Mouse (Mus musculus) ES-CJ7 (cell line): ENCODE measurements around the gene Cela3a.
A peak's percentile ranks its signal among the peaks of the same experiment; 100 is the strongest.

Source experiments
- DNase-seq: peaks from one replicate; pipeline ENCODE4 v3.0.0; 2011; ENCODE audit warnings: low read depth, low spot score

Cela3a gene

DNA sequence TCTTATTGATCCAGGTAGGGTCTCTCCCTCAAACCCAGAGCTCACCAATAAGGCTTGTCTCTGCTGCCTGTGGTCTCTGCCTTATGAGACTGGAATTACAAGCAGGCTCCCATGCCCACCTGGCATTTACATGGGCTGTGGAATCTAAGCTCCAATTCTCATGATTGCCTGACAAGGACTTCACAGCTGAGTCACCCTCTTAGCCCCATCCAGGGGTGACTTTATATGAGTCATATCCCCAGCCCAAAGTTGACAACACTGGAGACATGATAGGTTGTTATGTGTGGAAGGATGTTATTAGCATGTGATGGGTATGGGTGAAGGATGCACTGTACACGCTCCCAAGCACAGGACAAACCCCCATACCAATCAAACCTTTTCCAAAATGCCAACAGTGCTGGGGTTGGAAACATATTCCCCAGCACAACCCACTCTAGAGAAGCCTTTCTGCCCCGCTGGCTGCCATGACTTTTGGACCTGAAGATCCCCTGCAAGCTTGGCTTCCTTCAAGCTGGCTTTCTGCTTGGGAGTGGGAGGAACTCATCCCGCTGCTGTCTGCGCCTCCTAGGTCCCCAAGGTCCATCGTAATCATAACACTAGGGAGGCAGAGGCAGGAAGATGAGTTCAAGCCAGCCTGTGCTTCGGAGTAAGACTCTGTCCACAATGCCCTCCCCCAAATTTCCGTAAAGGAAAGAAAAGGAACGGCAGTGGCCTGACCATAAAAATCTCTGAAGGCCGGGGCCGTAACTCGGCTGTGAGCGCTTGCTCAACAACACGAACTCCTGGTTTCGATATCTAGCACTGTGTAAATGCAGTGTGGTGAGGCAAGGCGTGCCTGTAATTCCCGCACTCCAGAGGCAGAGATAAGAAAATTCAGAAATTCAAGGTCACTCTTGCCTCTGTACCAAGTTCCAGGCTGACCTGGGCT is 37.7 kb downstream of the Cela3a start:
- DNase-seq: no peak

DNA sequence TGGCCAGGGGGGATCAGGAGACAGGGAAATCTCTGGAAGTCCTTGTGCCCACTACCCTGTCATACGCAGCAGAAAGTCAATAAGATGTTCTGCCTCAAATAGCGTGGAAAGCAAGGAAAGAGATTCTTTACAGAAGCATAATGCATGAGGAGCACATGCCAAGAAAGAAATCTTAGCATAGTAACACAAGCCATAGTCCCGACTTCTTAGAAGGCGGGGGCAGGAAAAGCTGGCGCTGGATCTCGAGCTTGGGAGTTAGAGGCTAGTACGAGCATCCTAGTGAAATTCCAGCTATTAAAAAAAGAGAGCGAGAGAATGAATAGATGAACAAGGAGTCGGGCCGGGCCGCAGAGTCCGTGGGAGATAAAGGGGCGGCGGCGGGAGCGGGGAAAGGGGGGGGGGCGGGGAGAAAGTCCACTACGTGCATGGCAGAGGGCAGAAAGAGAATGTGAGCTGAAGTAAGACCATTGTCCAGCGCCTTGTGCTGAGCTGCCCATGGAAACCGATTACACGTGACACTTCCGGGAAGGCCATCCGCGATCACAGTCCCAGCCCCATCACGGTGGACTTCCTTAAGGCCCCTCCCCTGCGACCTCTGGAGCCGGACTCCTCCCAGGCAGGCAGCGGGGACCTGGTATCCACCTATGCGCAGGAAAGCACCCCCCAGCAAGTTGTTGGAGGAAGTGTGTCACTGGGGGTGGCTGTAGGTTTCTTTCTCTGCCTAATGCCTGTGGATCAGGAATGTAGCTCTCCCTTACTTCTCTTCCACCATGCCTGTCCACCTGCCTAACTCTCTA is 39.4 kb downstream of the Cela3a start:
- DNase-seq: peak; percentile 40

DNA sequence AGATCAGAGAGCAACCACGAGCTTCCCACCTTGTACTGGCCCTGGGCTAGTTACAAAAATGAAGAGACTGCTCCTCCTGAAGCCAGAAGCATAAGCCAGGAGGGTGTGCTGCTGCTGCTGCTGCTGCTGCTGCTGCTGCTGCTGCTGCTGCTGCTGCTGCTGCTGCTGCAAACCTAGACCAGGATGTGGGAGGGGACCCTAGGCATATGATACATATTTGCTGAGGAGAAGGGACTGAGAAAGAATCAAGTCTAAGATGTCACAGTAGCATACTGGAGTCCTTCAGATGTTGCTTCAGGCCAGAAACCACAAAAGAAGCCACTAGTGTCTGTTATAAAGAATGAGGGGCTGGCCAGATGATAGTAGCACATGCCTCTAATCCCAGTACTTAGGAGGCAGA is 41.4 kb downstream of the Cela3a start:
- no peak for DNase-seq

DNA sequence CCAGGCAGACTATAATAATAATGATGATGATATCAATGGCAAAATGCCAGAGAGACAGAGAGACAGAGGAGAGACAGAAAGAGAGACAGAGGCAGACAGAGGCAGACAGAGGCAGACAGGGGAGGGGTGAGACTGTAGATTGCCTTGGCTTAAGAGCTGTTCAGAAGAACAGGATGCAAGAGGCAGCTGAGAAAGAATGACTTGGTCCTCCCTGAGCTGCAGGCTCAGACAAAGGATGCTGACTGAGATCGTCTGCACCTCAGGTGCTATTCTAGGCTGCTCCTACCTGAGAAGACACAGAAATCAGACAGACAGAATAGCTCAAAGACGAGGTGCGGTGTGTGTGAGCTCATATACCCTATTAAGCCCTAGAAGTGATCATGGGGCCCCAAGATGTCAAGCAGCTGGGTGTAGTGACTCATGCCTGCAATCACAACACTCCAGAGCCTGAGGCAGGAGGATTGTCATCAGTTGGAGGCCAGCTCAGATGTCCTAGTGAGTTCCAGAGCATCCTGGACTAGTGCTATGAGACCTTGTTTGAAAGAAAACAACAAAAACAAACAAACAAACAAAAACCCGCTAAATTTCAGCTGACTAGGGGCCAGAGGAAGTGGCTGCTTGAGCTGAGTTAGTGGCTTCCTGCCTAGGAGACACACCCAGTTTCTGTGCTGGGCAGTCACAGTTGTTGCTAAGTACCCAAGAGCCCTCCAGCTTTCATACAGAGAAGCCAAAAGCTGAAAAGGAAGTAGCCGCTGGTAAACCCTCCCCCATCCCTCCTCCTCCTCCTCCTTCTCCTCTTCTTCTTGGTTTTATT is 42.1 kb downstream of the Cela3a start:
- DNase-seq: peak; percentile 38

DNA sequence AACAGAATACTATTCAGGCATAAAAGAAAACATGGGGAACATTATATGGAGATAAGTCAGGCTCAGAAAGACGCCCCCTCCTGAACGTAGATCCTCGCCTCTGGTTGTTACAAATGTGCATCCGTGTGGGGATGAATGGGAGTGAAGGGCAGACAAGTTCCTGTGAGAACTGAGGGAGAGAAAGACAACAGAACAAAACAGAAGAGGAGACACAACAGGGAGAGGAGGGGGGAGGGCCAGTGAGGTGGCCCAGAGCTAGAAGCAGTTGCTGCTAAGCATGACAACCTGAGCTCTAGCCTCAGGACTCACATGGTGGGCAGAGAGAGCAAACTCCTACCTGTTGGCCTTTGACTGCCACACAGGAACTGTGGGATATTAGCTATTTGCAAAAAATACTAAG is 43.5 kb downstream of the Cela3a start:
- no peak for DNase-seq

DNA sequence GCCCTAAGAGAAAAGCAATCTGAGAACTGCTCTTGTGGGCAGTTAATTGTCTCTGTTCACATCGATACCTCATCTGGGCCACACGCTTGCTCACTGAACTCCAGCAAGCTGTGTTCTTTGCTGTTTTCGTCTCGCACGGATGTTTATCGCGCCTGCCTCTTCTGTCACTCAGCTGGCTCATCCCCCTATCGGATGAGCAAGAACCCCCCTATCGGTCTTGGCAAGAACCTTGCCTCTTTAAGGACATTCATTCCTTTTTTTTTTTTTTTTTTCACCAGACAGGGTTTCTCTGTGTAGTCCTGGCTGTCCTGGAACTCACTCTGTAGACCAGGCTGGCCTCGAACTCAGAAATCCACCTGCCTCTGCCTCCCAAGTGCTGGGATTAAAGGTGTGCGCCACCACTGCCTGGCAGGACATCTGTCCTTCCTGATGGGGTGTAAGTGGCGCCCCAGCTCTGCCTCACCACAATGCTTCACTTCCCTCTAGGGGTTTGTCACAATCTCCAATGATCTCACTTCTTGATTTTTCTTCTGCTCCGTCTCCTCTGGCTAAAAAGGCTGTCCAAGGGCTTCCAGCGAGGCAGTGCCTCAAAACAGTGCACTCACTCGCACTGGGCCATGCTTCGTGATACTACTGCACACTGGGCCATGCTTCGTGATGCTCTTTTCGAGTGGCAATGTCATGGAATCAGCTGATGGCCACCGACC is 44.1 kb downstream of the Cela3a start:
- DNase-seq: peak; percentile 40

DNA sequence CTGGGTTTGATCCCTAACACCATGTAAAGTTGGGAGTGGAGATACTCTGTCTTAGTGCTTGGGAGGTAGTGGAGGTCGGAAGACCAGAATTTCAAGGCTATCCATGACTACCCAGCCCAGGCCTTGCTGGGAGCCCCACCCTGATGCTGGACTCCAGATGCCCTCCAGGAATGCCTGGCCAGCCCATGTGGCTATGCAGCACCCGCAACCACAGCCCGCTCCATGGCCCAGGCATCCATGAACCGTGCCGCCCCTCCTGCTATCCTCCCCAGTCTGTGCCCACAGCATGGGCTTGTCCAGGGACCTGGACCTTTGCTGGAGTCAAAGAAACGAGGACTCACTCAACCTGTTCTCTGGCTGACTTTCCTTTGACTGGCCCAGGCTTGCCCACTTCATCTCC is 44.8 kb downstream of the Cela3a start:
- no peak for DNase-seq

DNA sequence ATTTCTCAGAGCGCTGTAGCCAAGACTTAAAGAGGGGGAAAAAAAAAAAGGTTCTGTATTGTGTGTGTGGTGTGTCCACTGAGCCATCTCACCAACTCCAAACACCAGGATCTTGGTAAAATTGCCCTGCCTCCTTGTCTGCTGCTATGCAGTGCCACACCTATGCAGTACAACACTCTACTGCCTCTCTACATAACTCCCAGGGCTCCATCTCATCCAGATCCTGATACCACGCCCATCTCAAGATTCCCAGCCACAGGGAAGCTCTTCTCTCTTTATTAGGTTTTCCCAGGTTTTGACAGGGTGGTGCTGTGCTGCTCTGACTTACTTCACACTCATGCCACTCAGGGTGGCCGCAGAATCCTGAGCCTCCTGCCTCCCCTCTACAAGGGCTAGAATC is 48.6 kb downstream of the Cela3a start:
- DNase-seq: no peak

DNA sequence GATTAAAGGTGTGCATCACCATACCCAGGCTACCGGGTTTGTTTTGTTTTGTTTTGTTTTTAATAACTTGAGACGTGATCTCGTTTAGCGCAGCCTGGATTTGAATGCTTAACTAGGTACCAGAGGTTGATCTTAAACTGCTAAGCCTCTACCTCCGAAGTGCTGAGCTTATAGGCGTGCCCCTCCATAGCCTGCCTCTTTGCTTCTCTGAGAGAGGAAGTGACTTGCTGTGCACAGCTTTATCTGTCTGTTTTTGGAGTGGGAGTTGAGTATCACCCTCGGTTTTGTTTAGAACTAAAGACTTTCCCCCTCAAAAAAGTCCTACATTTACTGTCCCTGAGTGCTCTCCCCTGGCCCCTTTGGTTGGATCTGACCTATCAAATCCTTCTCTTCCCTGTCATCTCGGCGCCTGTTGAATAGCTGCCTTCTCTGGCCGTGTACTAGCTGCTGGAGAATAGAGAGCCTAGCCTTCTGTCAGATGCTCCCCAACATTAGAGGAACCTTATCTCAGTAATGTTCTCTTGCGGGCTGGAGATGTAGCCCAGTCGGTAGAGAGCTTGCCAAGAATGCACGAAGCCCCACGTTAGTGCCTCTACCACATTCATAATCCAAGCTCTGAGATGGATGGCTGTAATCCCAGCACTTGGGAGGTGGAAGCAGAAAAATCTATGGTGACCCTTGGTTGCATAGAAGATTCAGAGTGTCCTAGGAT is 51.1 kb downstream of the Cela3a start:
- DNase-seq: no peak

DNA sequence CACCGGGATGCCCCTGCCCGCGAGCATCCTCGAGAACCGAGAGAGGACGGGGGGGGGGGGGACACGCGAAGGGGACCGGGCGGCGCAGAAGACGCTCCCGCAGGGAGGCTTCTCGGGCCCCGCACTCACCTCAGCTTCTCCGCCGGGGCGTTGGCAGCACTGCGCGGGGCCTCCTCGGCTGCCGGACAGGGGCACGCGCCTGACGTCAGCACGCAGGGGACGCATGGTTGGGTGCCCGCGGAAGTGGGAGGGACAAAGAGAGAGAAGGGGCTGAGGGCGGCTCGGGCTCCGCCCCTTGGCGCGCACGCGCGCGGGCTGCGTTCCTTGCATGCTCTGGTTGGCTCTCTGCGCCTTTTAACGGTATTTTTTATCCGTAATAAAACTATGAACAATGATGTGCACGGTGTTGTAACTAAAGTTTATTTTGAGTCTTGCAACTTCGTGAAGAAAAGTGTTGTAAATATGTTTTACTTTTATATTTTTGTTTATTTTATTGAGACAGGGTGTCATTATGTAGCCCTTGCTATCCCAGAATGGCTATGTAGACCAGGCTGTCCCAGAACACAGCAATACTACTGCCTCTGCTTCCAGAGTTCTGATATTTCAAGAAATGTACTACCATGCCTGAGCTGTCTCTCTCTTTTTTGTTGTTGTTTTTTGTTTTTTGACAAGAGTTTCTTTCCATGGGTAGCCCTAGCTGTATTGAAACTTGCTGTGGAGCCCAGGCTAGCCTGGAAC is 51.9 kb downstream of the Cela3a start, which contains the start of gene Cdc42:
TSS of gene Cdc42 (minus strand) at position 204 of the 738 bp plus-strand sequence.
- DNase-seq: peak; percentile 95

DNA sequence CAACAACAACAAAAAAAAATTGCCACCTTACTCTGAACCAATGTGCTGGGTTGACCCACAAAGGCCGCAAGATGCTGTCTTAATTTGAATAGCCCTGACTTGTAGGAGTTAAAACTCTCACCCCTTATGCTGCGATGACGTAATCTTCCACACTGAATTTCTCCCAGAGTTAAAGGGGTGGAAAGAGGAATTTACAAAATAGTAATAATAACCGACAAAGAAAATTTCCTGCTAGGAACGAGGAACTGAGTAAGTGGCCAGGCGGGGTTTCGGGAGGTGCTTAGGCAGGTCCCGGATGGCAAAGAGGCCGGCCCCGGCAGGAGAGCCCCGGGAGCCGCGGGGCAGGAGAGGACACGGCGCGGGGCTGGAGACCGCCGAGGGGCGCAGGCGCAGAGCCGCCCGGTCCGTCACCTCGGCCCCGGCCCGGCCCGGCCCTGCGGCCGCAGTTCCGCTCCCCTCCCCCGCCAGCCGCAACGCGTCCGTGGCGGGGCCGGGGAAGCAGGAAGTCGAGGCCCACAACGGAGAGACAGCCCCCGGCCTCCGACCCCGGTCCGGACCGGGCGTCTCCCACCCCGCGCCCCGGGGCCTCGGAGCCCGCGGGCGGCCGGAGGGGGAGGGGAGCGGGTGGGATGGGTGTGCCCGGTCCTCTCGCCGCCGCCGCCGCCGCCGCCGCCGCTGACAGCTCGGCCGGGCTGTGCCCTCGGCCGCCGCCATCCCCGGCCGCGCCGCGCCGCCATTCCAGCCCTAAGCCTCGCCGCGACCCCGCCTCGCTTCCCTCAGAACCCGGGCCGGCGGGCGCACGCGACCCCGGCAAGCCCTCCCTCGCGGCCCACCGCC is 52.7 kb downstream of the Cela3a start:
- peak; percentile 55 for DNase-seq
